Mouse (Mus musculus) CH12.LX (cell line): ENCODE results near the gene A430033K04Rik. TPM values are rescaled to one million over a fixed set of nuclear protein-coding genes. Genes with fewer than 3 reads are reported as not detected.

Experiments
- DNase-seq: peaks from one replicate; pipeline ENCODE4 v3.0.0-alpha.2; 2013; ENCODE audit errors: extremely low read depth
- H3K27ac ChIP-seq: 2 replicates; pipeline ENCODE4 v1.5.1; 2012; ENCODE audit warnings: low read depth, mild to moderate bottlenecking, control low read depth, moderate library complexity; ENCODE audit not compliant: insufficient read depth
- H3K27me3 ChIP-seq: replicated peaks from 2 replicates; pipeline ENCODE3; 2012; ENCODE audit warnings: inconsistent platforms
- H3K36me3 ChIP-seq, 2 experiments: replicated peaks in 1 of 2; 2 replicates each; pipeline versions ENCODE3 to v1.6.1; 2012; ENCODE audit warnings: inconsistent platforms in 1 of 2, low read length in 1 of 2, mild to moderate bottlenecking in 1 of 2, mixed read lengths in 1 of 2, moderate library complexity in 1 of 2; ENCODE audit not compliant: control insufficient read depth in 1 of 2, insufficient read depth in 1 of 2
- H3K4me1 ChIP-seq, 2 experiments: 2 replicates each; pipeline ENCODE4 v1.6.1; 2012; ENCODE audit warnings: inconsistent platforms in 1 of 2, moderate library complexity in 1 of 2; ENCODE audit not compliant: insufficient read depth in 2 of 2, control insufficient read depth in 1 of 2
- H3K4me2 ChIP-seq: 2 replicates; pipeline ENCODE4 v1.6.1; 2012; ENCODE audit warnings: low read depth, mild to moderate bottlenecking, control low read depth; ENCODE audit not compliant: poor library complexity, insufficient read depth, severe bottlenecking
- H3K4me3 ChIP-seq, 3 experiments: fragments of 150-350 bp in 1 of 3; sonication (generic) in 1 of 3; replicated peaks in 1 of 3; 2 replicates each; pipeline versions ENCODE3 to v1.5.1; 2011 to 2012; ENCODE audit warnings: low read depth in 2 of 3, low read length in 2 of 3, mild to moderate bottlenecking in 2 of 3, moderate library complexity in 2 of 3, control low read depth in 1 of 3, improper control_type of control experiment in 1 of 3, inconsistent platforms in 1 of 3, mixed read lengths in 1 of 3; ENCODE audit not compliant: poor library complexity in 1 of 3
- H3K79me2 ChIP-seq: replicated peaks from 2 replicates; pipeline ENCODE4 v1.6.1; 2012; ENCODE audit warnings: mild to moderate bottlenecking, moderate library complexity; ENCODE audit not compliant: control insufficient read depth, poor library complexity, insufficient read depth, severe bottlenecking; ENCODE audit errors: extremely low read depth
- H3K9ac ChIP-seq: 2 replicates; pipeline ENCODE4 v1.6.1; 2012; ENCODE audit warnings: low read depth, mild to moderate bottlenecking, control low read depth, moderate library complexity; ENCODE audit not compliant: insufficient read depth
- H3K9me3 ChIP-seq: replicated peaks from 2 replicates; pipeline ENCODE3; 2012; ENCODE audit warnings: low read length, inconsistent platforms, mixed read lengths
- BHLHE40 ChIP-seq: IDR thresholded peaks from 2 replicates; pipeline ENCODE4 v1.6.1; 2011; ENCODE audit warnings: mild to moderate bottlenecking, low read depth, low read length, improper control_type of control experiment
- CHD2 ChIP-seq: IDR thresholded peaks from 2 replicates; pipeline ENCODE4 v1.6.1; 2011; ENCODE audit warnings: low read length, improper control_type of control experiment
- CTCF ChIP-seq, 2 experiments: IDR thresholded peaks in 1 of 2; conservative IDR thresholded peaks in 1 of 2; 2 replicates each; pipeline ENCODE4 v1.5.1; 2011 to 2012; ENCODE audit warnings: low read depth in 2 of 2, low read length in 2 of 2, improper control_type of control experiment in 1 of 2, inconsistent platforms in 1 of 2, mild to moderate bottlenecking in 1 of 2, moderate library complexity in 1 of 2
- E2F4 ChIP-seq: IDR thresholded peaks from 2 replicates; pipeline ENCODE4 v1.6.1; 2011; ENCODE audit warnings: low read depth, low read length, improper control_type of control experiment; ENCODE audit not compliant: insufficient replicate concordance
- ELF1 ChIP-seq: IDR thresholded peaks from 2 replicates; pipeline ENCODE4 v1.6.1; 2014; ENCODE audit warnings: low read depth, mild to moderate bottlenecking, inconsistent platforms, low read length, improper control_type of control experiment
- EP300 ChIP-seq: IDR thresholded peaks from 2 replicates; pipeline ENCODE4 v1.6.1; 2011; ENCODE audit warnings: low read length, improper control_type of control experiment
- ETS1 ChIP-seq: conservative IDR thresholded peaks from 2 replicates; pipeline ENCODE4 v1.6.1; 2012; ENCODE audit warnings: low read depth, mild to moderate bottlenecking, inconsistent platforms, low read length, improper control_type of control experiment, moderate library complexity
- HCFC1 ChIP-seq: IDR thresholded peaks from 2 replicates; pipeline ENCODE4 v1.6.1; 2012; ENCODE audit warnings: low read depth, mild to moderate bottlenecking, inconsistent platforms, low read length, improper control_type of control experiment
- IRF4 ChIP-seq: IDR thresholded peaks from 2 replicates; pipeline ENCODE4 v1.6.1; 2014; ENCODE audit warnings: low read depth, mild to moderate bottlenecking, inconsistent platforms, low read length, improper control_type of control experiment
- JUND ChIP-seq: conservative IDR thresholded peaks from 2 replicates; pipeline ENCODE4 v1.6.1; 2011; ENCODE audit warnings: low read depth, low read length, improper control_type of control experiment
- KAT2A ChIP-seq: IDR thresholded peaks from 2 replicates; pipeline ENCODE4 v1.6.1; 2012; ENCODE audit warnings: low read length, improper control_type of control experiment, inconsistent platforms; ENCODE audit not compliant: insufficient replicate concordance
- MAFK ChIP-seq: IDR thresholded peaks from 2 replicates; pipeline ENCODE4 v1.6.1; 2011; ENCODE audit warnings: low read length, improper control_type of control experiment; ENCODE audit not compliant: insufficient replicate concordance
- MAX ChIP-seq: IDR thresholded peaks from 2 replicates; pipeline ENCODE4 v1.6.1; 2011; ENCODE audit warnings: low read length, improper control_type of control experiment
- MEF2A ChIP-seq: IDR thresholded peaks from 2 replicates; pipeline ENCODE4 v1.6.1; 2014; ENCODE audit warnings: low read depth, mild to moderate bottlenecking, inconsistent platforms, low read length, improper control_type of control experiment, borderline replicate concordance
- MYC ChIP-seq: IDR thresholded peaks from 2 replicates; pipeline ENCODE4 v1.6.1; 2011; ENCODE audit warnings: low read depth, mild to moderate bottlenecking, improper control_type of control experiment, low read length
- NELFE ChIP-seq: IDR thresholded peaks from 2 replicates; pipeline ENCODE4 v1.6.1; 2011; ENCODE audit warnings: low read depth, low read length, improper control_type of control experiment
- NRF1 ChIP-seq: IDR thresholded peaks from 2 replicates; pipeline ENCODE4 v1.6.1; 2014; ENCODE audit warnings: low read depth, mild to moderate bottlenecking, inconsistent platforms, low read length, improper control_type of control experiment, moderate library complexity
- RAD21 ChIP-seq: IDR thresholded peaks from 2 replicates; pipeline ENCODE4 v1.6.1; 2011; ENCODE audit warnings: low read depth, mild to moderate bottlenecking, low read length, improper control_type of control experiment, moderate library complexity
- SIN3A ChIP-seq: IDR thresholded peaks from 2 replicates; pipeline ENCODE4 v1.6.1; 2012; ENCODE audit warnings: low read length, improper control_type of control experiment, inconsistent platforms
- USF2 ChIP-seq: conservative IDR thresholded peaks from 2 replicates; pipeline ENCODE4 v1.6.1; 2011; ENCODE audit warnings: low read depth, low read length, improper control_type of control experiment
- ZC3H11A ChIP-seq: IDR thresholded peaks from 2 replicates; pipeline ENCODE4 v1.6.1; 2012; ENCODE audit warnings: low read depth, mild to moderate bottlenecking, inconsistent platforms, low read length, improper control_type of control experiment
- ZKSCAN1 ChIP-seq: IDR thresholded peaks from 2 replicates; pipeline ENCODE4 v1.6.1; 2012; ENCODE audit warnings: low read depth, inconsistent platforms, low read length, improper control_type of control experiment, borderline replicate concordance
- dilution Hi-C: fragments of 300-500 bp; cut with MboI; formaldehyde crosslinking; loops from 2 replicates; pipeline ENCODE4 v1.14.3; 2020; ENCODE audit warnings: low sequenced_read_pairs; ENCODE audit not compliant: extremely low pct_unique_long_range_greater_than_20kb, extremely low pct_ligation_motif_present
- in situ Hi-C: fragments of 300-500 bp; cut with MboI; formaldehyde crosslinking; loops from 3 replicates; pipeline ENCODE4 v1.14.3; 2019; ENCODE audit warnings: low sequenced_read_pairs, low pct_ligation_motif_present, low pct_unique_long_range_greater_than_20kb, mixed read lengths
- polyA plus RNA-seq: library from polyadenylated mRNA; unstranded; fragments of >175 nt; gene quantifications from 2 replicates; pipeline ENCODE4 v1.2.1, GENCODE M21; 2012; ENCODE audit warnings: low read depth; ENCODE audit not compliant: insufficient read length
- total RNA-seq, 2 experiments: library from RNA; depleted of rRNA; stranded (reverse); fragments of 300-350 nt in 1 of 2; fragments of >200 nt in 1 of 2; gene quantifications; 2 replicates each; pipeline ENCODE4 v1.2.3; 2012 to 2014

Gene A430033K04Rik
- total and polyA plus RNA-seq, 3 experiments, result 4.2 to 6.8 (median 6.1) TPM

GRCm38 (mm10) chr5:138683023-138683766, 60.5 kb downstream of the A430033K04Rik start:
- Histone ChIP-seq H3K79me2 (no peaks in the 10 kb centered on the region), H3K27ac (no peak overlapping the region), H3K27me3 (no peaks in the 10 kb centered on the region), H3K9ac (no peak overlapping the region)
- in situ Hi-C loops (no loop called here), dilution Hi-C loops (no loop called here)
- TF ChIP-seq HCFC1, result no peak
- TF ChIP-seq ETS1, result no peak
- no peak for TF ChIP-seq RAD21
- TF ChIP-seq IRF4, result no peak
- TF ChIP-seq MAX, result no peak
- TF ChIP-seq EP300, result no peak
- TF ChIP-seq USF2, result no peak
- no peak for TF ChIP-seq ZKSCAN1
- no peak for TF ChIP-seq MEF2A
- TF ChIP-seq SIN3A, result no peak
- TF ChIP-seq KAT2A, result no peak
- no peak for TF ChIP-seq BHLHE40
- no peak for TF ChIP-seq MAFK
- no peak for TF ChIP-seq MYC
- TF ChIP-seq JUND, result no peak
- no peak for TF ChIP-seq E2F4
- TF ChIP-seq CHD2, result no peak
- TF ChIP-seq, all 38 proteins: peak for 0
- Histone ChIP-seq H3K9me3 (no peaks in the 10 kb centered on the region), H3K4me1 (peaks cover 2 to 39% of the 10 kb centered on the region in 2 experiments; a peak in 3 of 4 replicates), H3K36me3 (no peaks in the 10 kb centered on the region), H3K4me2 (peak overlapping the region; percentile 5), H3K4me3 (no peak overlapping the region)
- DNase-seq, result peak; percentile 17

- no peak overlapping the region for H3K4me2 ChIP-seq
- H3K4me3 ChIP-seq, result no peak overlapping the region
- TF ChIP-seq ELF1 (no peak), NELFE (no peak), USF2 (no peak), CTCF (conservative IDR thresholded peaks at IDR 0.05 in 1 of 2, IDR thresholded peaks at IDR 0.05 in 1 of 2; ENCODE audit: low read depth in 2 of 2, low read length in 2 of 2) (no peak), ZC3H11A (no peak), MAFK (no peak), NRF1 (no peak), EP300 (no peak), IRF4 (no peak)
- dilution Hi-C loops (no loop called here), in situ Hi-C loops (no loop called here)
- H3K36me3 ChIP-seq, result no peaks in the 10 kb centered on the region
- no peaks in the 10 kb centered on the region for H3K9me3 ChIP-seq
- no peaks in the 10 kb centered on the region for H3K79me2 ChIP-seq
- H3K4me1 ChIP-seq, result peaks cover 2 to 39% of the 10 kb centered on the region in 2 experiments; a peak in 3 of 4 replicates
- no peak overlapping the region for H3K9ac ChIP-seq
- H3K27me3 ChIP-seq, result no peaks in the 10 kb centered on the region
- H3K27ac ChIP-seq, result no peak overlapping the region
- DNase-seq, result no peak
These were observed 61.2 kb downstream of the A430033K04Rik start for GRCm38 (mm10) chr5:138683821-138684220.
